8 mouse cellular contexts compared by ENCODE assay signal in genomic region chr11:97840991-97841661, GRCm38 (mm10). TPM values are rescaled to one million over a fixed set of nuclear protein-coding genes. Genes with fewer than 3 reads are reported as not detected.
DNase-seq lines count a peak whose midpoint lies in the region; ATAC-seq lines count a peak whose summit lies in the region.

No protein-coding gene starts in this region.

- no peaks in the 10 kb centered on the region for H3K27me3 ChIP-seq in hindbrain, embryonic 11.5 days (ENCODE audit: control insufficient read depth, insufficient read depth, low read length)
- no peaks in the 10 kb centered on the region for H3K27me3 ChIP-seq in lung, embryonic 15.5 days

- peak overlapping the region; percentile 53 for H3K4me3 ChIP-seq in hindbrain, embryonic 11.5 days (ENCODE audit: low read depth, low read length)
- H3K4me3 ChIP-seq in lung, embryonic 15.5 days = peak overlapping the region; percentile 38

- H3K9me3 ChIP-seq in hindbrain, embryonic 11.5 days (ENCODE audit: control insufficient read depth, low read length) = no peaks in the 10 kb centered on the region
- H3K9me3 ChIP-seq in lung, embryonic 15.5 days = no peaks in the 10 kb centered on the region

- H3K4me2 ChIP-seq in hindbrain, embryonic 11.5 days (replicated peaks; ENCODE audit: low read depth, low read length) = peak overlapping the region; percentile 31
- peak overlapping the region; percentile 57 for H3K4me2 ChIP-seq in lung, embryonic 15.5 days

- no peaks in the 10 kb centered on the region; the same call in 1 of the 2 replicates for H3K4me1 ChIP-seq in hindbrain, embryonic 11.5 days (replicated peaks; ENCODE audit: control insufficient read depth, insufficient read depth, low read length)
- peaks cover 14% of the 10 kb centered on the region; the same call in 1 of the 2 replicates for H3K4me1 ChIP-seq in lung, embryonic 15.5 days

- peak overlapping the region; percentile 78 for H3K27ac ChIP-seq in hindbrain, embryonic 11.5 days (ENCODE audit: low read depth, low read length)
- peak overlapping the region; percentile 47 for H3K27ac ChIP-seq in lung, embryonic 15.5 days

- no peaks in the 10 kb centered on the region for H3K36me3 ChIP-seq in hindbrain, embryonic 11.5 days (ENCODE audit: control insufficient read depth, insufficient read depth, low read length)
- peaks cover 20% of the 10 kb centered on the region for H3K36me3 ChIP-seq in lung, embryonic 15.5 days

- 1% methylated on average over 22 of the region's 22 CpGs for WGBS in hindbrain, embryonic 11.5 days
- 3% methylated on average over 22 of the region's 22 CpGs for WGBS in lung, embryonic 15.5 days

- peak; percentile 95 for DNase-seq in ZHBTc4 (ENCODE audit: low read depth, low spot score)
- DNase-seq in cerebellum, adult 9-11 months = peak; percentile 96
- peak; percentile 83 to 93 for DNase-seq in frontal cortex, postnatal 10 days (ENCODE audit: low spot score in 2 of 2)
- DNase-seq in hindbrain, embryonic 11.5 days (ENCODE audit: low spot score) = peak; percentile 84
- peak; percentile 77 for DNase-seq in layer of hippocampus, adult 9-10 months (ENCODE audit: low spot score)
- DNase-seq in ovary, postnatal 36 days (ENCODE audit: low spot score) = peak; percentile 66
- no peak for DNase-seq in natural killer cell, adult 2 months (ENCODE audit: low spot score in 2 of 2)

- H3K9ac ChIP-seq in hindbrain, embryonic 11.5 days (ENCODE audit: low read depth, low read length) = peak overlapping the region; percentile 73
- peak overlapping the region; percentile 21 for H3K9ac ChIP-seq in lung, embryonic 15.5 days

- ATAC-seq in hindbrain, embryonic 11.5 days (ENCODE audit: low FRiP score) = peak; percentile 71
- ATAC-seq in lung, embryonic 15.5 days (ENCODE audit: borderline replicate concordance, extremely low read depth, low FRiP score, low TSS enrichment) = peak; percentile 58; the same call in 1 of the 2 replicates

RNA-seq across cellular contexts. Expression of gene B230217C12Rik, which starts 0.5 kb away (rescaled TPM):
- 15.1 TPM in 2 replicates for polyA plus RNA-seq in hindbrain, embryonic 11.5 days (2014; fragmentation: Nextera tagmentation; extraction: Ambion mirVana)
- 4.2 and 4.4 TPM in 2 replicates for polyA plus RNA-seq in lung, embryonic 15.5 days (2015; fragmentation: Nextera tagmentation; extraction: Ambion mirVana)

RNA-seq across cellular contexts. Expression of gene Lasp1, which starts 42.3 kb away (rescaled TPM):
- polyA plus RNA-seq in hindbrain, embryonic 11.5 days (2014; fragmentation: Nextera tagmentation; extraction: Ambion mirVana) = 45.8 and 61.1 TPM in 2 replicates
- 153 and 160 TPM in 2 replicates for polyA plus RNA-seq in lung, embryonic 15.5 days (2015; fragmentation: Nextera tagmentation; extraction: Ambion mirVana)

RNA-seq across cellular contexts. Expression of gene Fbxo47, which starts 42.8 kb away (rescaled TPM):
- 0.53 and 1.0 TPM in 2 replicates for polyA plus RNA-seq in hindbrain, embryonic 11.5 days (2014; fragmentation: Nextera tagmentation; extraction: Ambion mirVana)
- 0.42 and 0.64 TPM in 2 replicates for polyA plus RNA-seq in lung, embryonic 15.5 days (2015; fragmentation: Nextera tagmentation; extraction: Ambion mirVana)

RNA-seq across cellular contexts. Expression of gene Rpl23, which starts 58.9 kb away (rescaled TPM):
- polyA plus RNA-seq in hindbrain, embryonic 11.5 days (2014; fragmentation: Nextera tagmentation; extraction: Ambion mirVana) = 437 and 458 TPM in 2 replicates
- 457 and 490 TPM in 2 replicates for polyA plus RNA-seq in lung, embryonic 15.5 days (2015; fragmentation: Nextera tagmentation; extraction: Ambion mirVana)

Comparison
In these comparisons a context has a peak if more than half of its experiments do, and no peak if none do; other contexts are left out.
1. DNase-seq: peak in ZHBTc4 (single experiment), cerebellum, adult 9-11 months (single experiment), frontal cortex, postnatal 10 days (2 of 2), hindbrain, embryonic 11.5 days (single experiment), layer of hippocampus, adult 9-10 months (single experiment) and ovary, postnatal 36 days (single experiment); none in natural killer cell, adult 2 months (0 of 2).